Mouse (Mus musculus) heart, postnatal 0 days (tissue): ENCODE results near the gene Rab3c. TPM values are rescaled to one million over a fixed set of nuclear protein-coding genes. Genes with fewer than 3 reads are reported as not detected.

Source experiments
- ATAC-seq: fragments of 200-750 bp; cut with Nextera tagmentation; 2 replicates; pipeline ENCODE4 v1.8.0; 2017; ENCODE audit warnings: low read depth, moderate number of reproducible peaks, moderate library complexity; ENCODE audit not compliant: insufficient read depth
- DNase-seq: peaks from one replicate; pipeline ENCODE4 v3.0.0-alpha.2; 2016; ENCODE audit warnings: low spot score
- H3K27ac ChIP-seq: fragments of 300-500 bp; sonication (generic); 2 replicates; pipeline ENCODE4 v1.5.1; 2014; ENCODE audit warnings: low read depth, mild to moderate bottlenecking
- H3K27me3 ChIP-seq: fragments of 300-500 bp; sonication (generic); 2 replicates; pipeline ENCODE4 v1.6.1; 2014; ENCODE audit warnings: low read length, mixed read lengths; ENCODE audit not compliant: control insufficient read depth, insufficient read depth
- H3K36me3 ChIP-seq: fragments of 300-500 bp; sonication (generic); replicated peaks from 2 replicates; pipeline ENCODE4 v1.6.1; 2014; ENCODE audit warnings: low read length, mixed read lengths; ENCODE audit not compliant: control insufficient read depth, insufficient read depth
- H3K4me1 ChIP-seq: fragments of 300-500 bp; sonication (generic); 2 replicates; pipeline ENCODE4 v1.6.1; 2014; ENCODE audit warnings: antibody characterized with exemption; ENCODE audit not compliant: control insufficient read depth, insufficient read depth
- H3K4me2 ChIP-seq: fragments of 300-500 bp; sonication (generic); 2 replicates; pipeline ENCODE4 v1.6.1; 2014; ENCODE audit warnings: low read depth, mild to moderate bottlenecking, low read length, moderate library complexity
- H3K4me3 ChIP-seq: fragments of 300-500 bp; sonication (generic); 2 replicates; pipeline ENCODE4 v1.5.1; 2014; ENCODE audit warnings: low read depth, low read length
- H3K9ac ChIP-seq: fragments of 300-500 bp; sonication (generic); replicated peaks from 2 replicates; pipeline ENCODE4 v1.6.1; 2014; ENCODE audit warnings: low read depth, low read length, mixed read lengths
- H3K9me3 ChIP-seq: fragments of 300-500 bp; sonication (generic); replicated peaks from 2 replicates; pipeline ENCODE4 v1.6.1; 2016; ENCODE audit warnings: low read length; ENCODE audit not compliant: control insufficient read depth
- CTCF ChIP-seq: IDR thresholded peaks from 2 replicates; pipeline ENCODE4 v1.5.1; 2016; ENCODE audit warnings: antibody characterized with exemption, control low read depth, low read depth
- EP300 ChIP-seq: IDR thresholded peaks from 2 replicates; pipeline ENCODE4 v1.6.1; 2016; ENCODE audit warnings: antibody characterized with exemption, low read depth
- WGBS: fragments of 180-500 bp; shearing (Covaris S2); extraction: QIAGEN DNeasy Blood & Tissue Kit; methylation state at CpG from one replicate; pipeline ENCODE4 v1.1.7; 2014; 5-methylcytosine and 5-hydroxymethylcytosine counted together
- polyA plus RNA-seq: library from polyadenylated mRNA; unstranded; fragments of >200 nt; fragmentation: Nextera tagmentation; extraction: Ambion mirVana; gene quantifications from 2 replicates; pipeline ENCODE4 v1.2.1, GENCODE M21; 2015
- total RNA-seq: library from RNA; depleted of rRNA; stranded (reverse); fragments of >200 nt; gene quantifications from 2 replicates; pipeline ENCODE4 v1.2.3, GENCODE M21; 2014; ENCODE audit warnings: low replicate concordance

The Rab3c gene
- total and polyA plus RNA-seq, 2 experiments from 2014 or later = 0.04 to 0.56 TPM

- Histone ChIP-seq H3K27ac (no peak overlapping the region), H3K4me3 (no peak overlapping the region), H3K27me3 (no peaks in the 10 kb centered on the region), H3K4me1 (no peaks in the 10 kb centered on the region), H3K9me3 (no peaks in the 10 kb centered on the region), H3K36me3 (no peaks in the 10 kb centered on the region), H3K9ac (no peak overlapping the region), H3K4me2 (no peak overlapping the region)
- ATAC-seq (no peak), DNase-seq (no peak)
- TF ChIP-seq CTCF = no peak
- TF ChIP-seq EP300 = no peak
- 75% methylated on average over 4 of the region's 4 CpGs for WGBS
Measured at GRCm38 (mm10) chr13:110184963-110185685, 95.7 kb downstream of the Rab3c start.

- TF ChIP-seq EP300 = no peak
- no peak for TF ChIP-seq CTCF
- 74% methylated on average over 6 of the region's 6 CpGs for WGBS
- Histone ChIP-seq H3K36me3 (no peaks in the 10 kb centered on the region), H3K4me1 (no peaks in the 10 kb centered on the region), H3K9me3 (no peaks in the 10 kb centered on the region), H3K9ac (no peak overlapping the region), H3K4me2 (no peak overlapping the region), H3K27me3 (no peaks in the 10 kb centered on the region), H3K27ac (no peak overlapping the region), H3K4me3 (no peak overlapping the region)
- ATAC-seq = no peak
- no peak for DNase-seq
Measured at GRCm38 (mm10) chr13:110175651-110176050, 105.1 kb downstream of the Rab3c start.

- H3K27me3 ChIP-seq = no peaks in the 10 kb centered on the region
- ATAC-seq = no peak
- WGBS = 83% methylated on average over 3 of the region's 3 CpGs
Measured at GRCm38 (mm10) chr13:110169669-110170068, 111.1 kb downstream of the Rab3c start.

GRCm38 (mm10) chr13:110169152-110169551, 111.6 kb downstream of the Rab3c start:
- WGBS = 66% methylated on average over 4 of the region's 4 CpGs
- H3K27ac ChIP-seq = no peak overlapping the region
- ATAC-seq (no peak), DNase-seq (no peak)
- no peak overlapping the region for H3K4me3 ChIP-seq
- H3K36me3 ChIP-seq = no peaks in the 10 kb centered on the region
- H3K9ac ChIP-seq = no peak overlapping the region
- H3K9me3 ChIP-seq = no peaks in the 10 kb centered on the region
- no peaks in the 10 kb centered on the region for H3K27me3 ChIP-seq
- TF ChIP-seq CTCF = no peak
- TF ChIP-seq EP300 = no peak
- no peak overlapping the region for H3K4me2 ChIP-seq
- H3K4me1 ChIP-seq = no peaks in the 10 kb centered on the region

More at GRCm38 (mm10) chr13:110169669-110170068, 111.1 kb downstream of the Rab3c start:
- Histone ChIP-seq H3K36me3 (no peaks in the 10 kb centered on the region), H3K9ac (no peak overlapping the region), H3K9me3 (no peaks in the 10 kb centered on the region), H3K4me1 (no peaks in the 10 kb centered on the region), H3K4me2 (no peak overlapping the region), H3K4me3 (no peak overlapping the region), H3K27ac (no peak overlapping the region)
- DNase-seq = no peak
- TF ChIP-seq EP300 (no peak), CTCF (no peak)

- Histone ChIP-seq H3K9ac (no peak overlapping the region), H3K27me3 (no peaks in the 10 kb centered on the region), H3K4me3 (no peak overlapping the region), H3K36me3 (no peaks in the 10 kb centered on the region), H3K9me3 (no peaks in the 10 kb centered on the region), H3K27ac (no peak overlapping the region), H3K4me2 (no peak overlapping the region), H3K4me1 (no peaks in the 10 kb centered on the region)
- no peak for TF ChIP-seq CTCF
- TF ChIP-seq EP300 = no peak
- ATAC-seq (no peak), DNase-seq (no peak)
- 72% methylated on average over 4 of the region's 4 CpGs for WGBS
Measured at GRCm38 (mm10) chr13:110168570-110168969, 112.2 kb downstream of the Rab3c start.
